Mouse (Mus musculus): ENCODE results near the gene Stard13. TPM values are rescaled to one million over a fixed set of nuclear protein-coding genes. Genes with fewer than 3 reads are reported as not detected.

Stard13 gene
- 1.8 TPM for polyA plus RNA-seq (2015; fragmentation: Illumina TruSeq; extraction: RNeasy Lipid Tissue Mini Kit (QIAGEN cat#74804); ENCODE audit: insufficient read depth, low replicate concordance)

DNA sequence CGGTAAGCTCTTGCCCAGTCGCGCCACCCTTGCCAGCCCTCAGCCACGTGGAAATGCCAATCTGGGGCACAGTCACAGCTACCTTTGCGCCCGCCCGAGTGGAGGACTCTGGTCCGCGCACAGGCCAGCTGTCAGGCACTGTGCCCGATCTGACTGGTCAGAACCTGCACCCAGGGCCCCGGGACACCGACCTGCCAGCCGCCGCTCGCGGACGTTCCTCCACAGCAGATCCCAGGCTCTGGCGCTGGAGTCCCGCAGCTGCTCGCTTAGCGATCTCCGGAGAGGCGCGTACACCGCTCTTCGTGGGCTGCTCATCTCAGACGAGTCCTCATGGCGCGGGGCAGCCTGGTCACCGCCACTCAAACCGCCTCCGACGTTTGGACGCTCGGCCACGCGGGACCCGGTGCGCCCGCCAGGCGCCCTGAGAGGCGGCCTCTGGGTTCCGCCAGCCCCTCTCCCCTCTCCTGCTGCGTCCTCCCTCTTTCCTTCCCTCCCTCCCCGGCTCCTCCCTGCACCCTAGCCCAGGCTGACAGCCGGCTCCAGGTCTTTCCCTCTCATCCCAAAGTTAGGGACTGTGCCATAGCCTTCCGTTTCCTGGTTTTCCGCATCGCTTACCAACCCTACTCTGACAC is at the start of gene Stard13:
Gene Stard13 (minus strand): TSS at position 437 of the 632 bp plus-strand sequence.

Other genes with a start within 250 kb of the Stard13 start
- not detected for gene Gm42906, start 194.3 kb upstream of the Stard13 start, polyA plus RNA-seq (2015; fragmentation: Illumina TruSeq; extraction: RNeasy Lipid Tissue Mini Kit (QIAGEN cat#74804); ENCODE audit: insufficient read depth, low replicate concordance)

Data from spleen, adult 10 weeks (tissue).